Mouse (Mus musculus) MEL (cell line): ENCODE measurements at regions not wholly inside any gene's neighbourhood (a gene's known extent, or its start where the extent isn't known, plus 50 kb on each side); places are given as distances from the start of the nearest gene placed in this dataset.

Experiments
- DNase-seq: peaks from one replicate; pipeline ENCODE4 v3.0.0; 2011; ENCODE audit warnings: low read depth, low spot score
- H3K27ac ChIP-seq: 2 replicates; pipeline ENCODE4 v1.5.1; 2012; ENCODE audit warnings: low read depth, mild to moderate bottlenecking, control low read depth, low read length, moderate library complexity; ENCODE audit not compliant: control insufficient read depth
- H3K27me3 ChIP-seq, 2 experiments: fragments of 150-350 bp in 1 of 2; sonication (generic) in 1 of 2; 2 replicates each; pipeline ENCODE4 v1.6.1; 2012; ENCODE audit warnings: low read length in 2 of 2, mild to moderate bottlenecking in 2 of 2, improper control_type of control experiment in 1 of 2, moderate library complexity in 1 of 2; ENCODE audit not compliant: insufficient read depth in 2 of 2, control insufficient read depth in 1 of 2
- H3K36me3 ChIP-seq, 2 experiments: 2 replicates each; pipeline ENCODE4 v1.6.1; 2012 to 2014; ENCODE audit warnings: low read length in 2 of 2, improper control_type of control experiment in 1 of 2, inconsistent platforms in 1 of 2, mild to moderate bottlenecking in 1 of 2; ENCODE audit not compliant: insufficient read depth in 2 of 2, control insufficient read depth in 1 of 2
- H3K4me1 ChIP-seq, 2 experiments: fragments of 150-350 bp in 1 of 2; sonication (generic) in 1 of 2; 2 replicates each; pipeline ENCODE4 v1.6.1; 2012; ENCODE audit warnings: low read length in 2 of 2, improper control_type of control experiment in 1 of 2, mild to moderate bottlenecking in 1 of 2; ENCODE audit not compliant: insufficient read depth in 2 of 2, control insufficient read depth in 1 of 2
- H3K4me3 ChIP-seq, 2 experiments: fragments of 150-350 bp in 1 of 2; sonication (generic) in 1 of 2; 2 replicates each; pipeline ENCODE4 v1.5.1; 2012; ENCODE audit warnings: low read depth in 2 of 2, low read length in 2 of 2, mild to moderate bottlenecking in 2 of 2, moderate library complexity in 2 of 2, control low read depth in 1 of 2, improper control_type of control experiment in 1 of 2; ENCODE audit not compliant: control insufficient read depth in 1 of 2, insufficient read depth in 1 of 2
- H3K79me2 ChIP-seq: 2 replicates; pipeline ENCODE4 v1.6.1; 2012; ENCODE audit warnings: mild to moderate bottlenecking, low read length, moderate library complexity; ENCODE audit not compliant: control insufficient read depth, poor library complexity, insufficient read depth
- H3K9ac ChIP-seq: 2 replicates; pipeline ENCODE4 v1.6.1; 2012; ENCODE audit warnings: low read depth, mild to moderate bottlenecking, control low read depth, low read length, moderate library complexity; ENCODE audit not compliant: control insufficient read depth, poor library complexity, severe bottlenecking
- H3K9me3 ChIP-seq: fragments of 150-350 bp; sonication (generic); replicated peaks from 2 replicates; pipeline ENCODE4 v1.6.1; 2012; ENCODE audit warnings: mild to moderate bottlenecking, low read length, improper control_type of control experiment, moderate library complexity; ENCODE audit not compliant: insufficient read depth
- BHLHE40 ChIP-seq: IDR thresholded peaks from 2 replicates; pipeline ENCODE4 v1.6.1; 2012; ENCODE audit warnings: low read depth, mild to moderate bottlenecking, inconsistent platforms, low read length, improper control_type of control experiment, borderline replicate concordance
- CHD1 ChIP-seq: IDR thresholded peaks from 2 replicates; pipeline ENCODE4 v1.6.1; 2012; ENCODE audit warnings: low read depth, mild to moderate bottlenecking, inconsistent platforms, low read length, improper control_type of control experiment
- CHD2 ChIP-seq: IDR thresholded peaks from 2 replicates; pipeline ENCODE4 v1.6.1; 2011; ENCODE audit warnings: low read length, improper control_type of control experiment
- CTCF ChIP-seq, 3 experiments: IDR thresholded peaks in 2 of 3; conservative IDR thresholded peaks in 1 of 3; 2 replicates each; pipeline ENCODE4 v1.5.1; 2011 to 2012; ENCODE audit warnings: low read length in 3 of 3, low read depth in 2 of 3, mild to moderate bottlenecking in 2 of 3, improper control_type of control experiment in 1 of 3, inconsistent platforms in 1 of 3, mixed read lengths in 1 of 3, moderate library complexity in 1 of 3; ENCODE audit not compliant: control insufficient read depth in 1 of 3, insufficient read depth in 1 of 3, poor library complexity in 1 of 3, severe bottlenecking in 1 of 3
- E2F4 ChIP-seq: IDR thresholded peaks from 2 replicates; pipeline ENCODE4 v1.6.1; 2011; ENCODE audit warnings: low read depth, low read length, improper control_type of control experiment, borderline replicate concordance
- EP300 ChIP-seq, 2 experiments: IDR thresholded peaks; 2 replicates each; pipeline ENCODE4 v1.6.1; 2011; ENCODE audit warnings: improper control_type of control experiment in 2 of 2, low read length in 2 of 2, low read depth in 1 of 2, mild to moderate bottlenecking in 1 of 2
- GABPA ChIP-seq: IDR thresholded peaks from 2 replicates; pipeline ENCODE4 v1.6.1; 2012; ENCODE audit warnings: low read depth, mild to moderate bottlenecking, inconsistent platforms, low read length, improper control_type of control experiment, moderate library complexity
- HCFC1 ChIP-seq: IDR thresholded peaks from 2 replicates; pipeline ENCODE4 v1.6.1; 2012; ENCODE audit warnings: low read depth, mild to moderate bottlenecking, inconsistent platforms, low read length, improper control_type of control experiment, moderate library complexity
- JUND ChIP-seq: IDR thresholded peaks from 2 replicates; pipeline ENCODE4 v1.6.1; 2011; ENCODE audit warnings: low read depth, mild to moderate bottlenecking, improper control_type of control experiment, low read length
- KAT2A ChIP-seq: conservative IDR thresholded peaks from 2 replicates; pipeline ENCODE4 v1.6.1; 2012; ENCODE audit warnings: low read depth, low read length, improper control_type of control experiment, inconsistent platforms
- MAFK ChIP-seq: IDR thresholded peaks from 2 replicates; pipeline ENCODE4 v1.6.1; 2011; ENCODE audit warnings: low read depth, mild to moderate bottlenecking, low read length, improper control_type of control experiment, borderline replicate concordance
- MAX ChIP-seq: IDR thresholded peaks from 2 replicates; pipeline ENCODE4 v1.6.1; 2011; ENCODE audit warnings: low read length, improper control_type of control experiment
- MEF2A ChIP-seq: IDR thresholded peaks from 2 replicates; pipeline ENCODE4 v1.6.1; 2014; ENCODE audit warnings: low read depth, mild to moderate bottlenecking, inconsistent platforms, low read length, improper control_type of control experiment; ENCODE audit not compliant: poor library complexity, insufficient replicate concordance, severe bottlenecking; ENCODE audit errors: extremely low read depth
- MYB ChIP-seq: IDR thresholded peaks from 2 replicates; pipeline ENCODE4 v1.6.1; 2011; ENCODE audit warnings: mild to moderate bottlenecking, low read depth, low read length, improper control_type of control experiment
- POLR2A ChIP-seq, 2 experiments: IDR thresholded peaks; 2 replicates each; pipeline ENCODE4 v1.6.1; 2011 to 2012; ENCODE audit warnings: low read length in 2 of 2, mild to moderate bottlenecking in 2 of 2, control low read depth in 1 of 2, improper control_type of control experiment in 1 of 2, low read depth in 1 of 2, moderate library complexity in 1 of 2; ENCODE audit not compliant: control insufficient read depth in 1 of 2, insufficient read depth in 1 of 2, poor library complexity in 1 of 2
- POLR2AphosphoS5 ChIP-seq: IDR thresholded peaks from 2 replicates; pipeline ENCODE4 v1.6.1; 2012; ENCODE audit warnings: low read depth, borderline replicate concordance, mild to moderate bottlenecking, inconsistent platforms, low read length, moderate library complexity, mixed read lengths
- RAD21 ChIP-seq: IDR thresholded peaks from 2 replicates; pipeline ENCODE4 v1.6.1; 2011; ENCODE audit warnings: mild to moderate bottlenecking, low read depth, low read length, improper control_type of control experiment
- SMC3 ChIP-seq: IDR thresholded peaks from 2 replicates; pipeline ENCODE4 v1.6.1; 2011; ENCODE audit warnings: low read depth, low read length, improper control_type of control experiment
- TBP ChIP-seq: IDR thresholded peaks from 2 replicates; pipeline ENCODE4 v1.8.0; 2011; ENCODE audit warnings: low read depth, low read length, improper control_type of control experiment
- USF1 ChIP-seq: IDR thresholded peaks from 2 replicates; pipeline ENCODE4 v1.6.1; 2014; ENCODE audit warnings: low read depth, mild to moderate bottlenecking, inconsistent platforms, low read length, improper control_type of control experiment, moderate library complexity
- USF2 ChIP-seq, 2 experiments: IDR thresholded peaks; 2 replicates each; pipeline ENCODE4 v1.6.1; 2011 to 2012; ENCODE audit warnings: improper control_type of control experiment in 2 of 2, low read length in 2 of 2, borderline replicate concordance in 1 of 2, inconsistent platforms in 1 of 2, low read depth in 1 of 2, mild to moderate bottlenecking in 1 of 2; ENCODE audit not compliant: insufficient read depth in 1 of 2

DNA sequence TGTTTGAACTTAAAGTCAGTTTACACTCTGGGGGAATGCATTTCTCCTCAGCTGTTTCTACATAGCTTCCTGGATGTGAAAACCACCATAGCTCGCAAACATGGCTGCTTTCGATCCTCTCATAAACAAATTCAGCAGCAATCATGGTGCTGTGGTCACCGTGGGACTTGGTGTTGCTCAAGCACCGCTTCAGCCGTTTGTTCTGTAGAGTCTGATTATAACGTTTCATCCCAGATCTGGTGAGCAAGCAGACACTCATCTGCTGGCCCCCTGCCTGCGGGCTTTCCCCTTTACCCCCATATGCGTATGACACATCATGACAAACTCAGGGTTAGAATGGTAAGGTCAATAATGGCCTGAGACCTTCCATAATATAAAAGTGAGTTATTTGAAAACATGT, 170.3 kb upstream of the Dapk1 start:
- no peaks in the 10 kb centered on the region for H3K9me3 ChIP-seq
- no peaks in the 10 kb centered on the region for H3K4me1 ChIP-seq
- no peak overlapping the region for H3K4me3 ChIP-seq
- no peaks in the 10 kb centered on the region for H3K36me3 ChIP-seq
- no peak overlapping the region for H3K27ac ChIP-seq
- TF ChIP-seq USF1 (no peak), SMC3 (no peak), GABPA (no peak)
- no peak for DNase-seq
- no peaks in the 10 kb centered on the region for H3K79me2 ChIP-seq
- no peaks in the 10 kb centered on the region for H3K27me3 ChIP-seq
- no peak overlapping the region for H3K9ac ChIP-seq

DNA sequence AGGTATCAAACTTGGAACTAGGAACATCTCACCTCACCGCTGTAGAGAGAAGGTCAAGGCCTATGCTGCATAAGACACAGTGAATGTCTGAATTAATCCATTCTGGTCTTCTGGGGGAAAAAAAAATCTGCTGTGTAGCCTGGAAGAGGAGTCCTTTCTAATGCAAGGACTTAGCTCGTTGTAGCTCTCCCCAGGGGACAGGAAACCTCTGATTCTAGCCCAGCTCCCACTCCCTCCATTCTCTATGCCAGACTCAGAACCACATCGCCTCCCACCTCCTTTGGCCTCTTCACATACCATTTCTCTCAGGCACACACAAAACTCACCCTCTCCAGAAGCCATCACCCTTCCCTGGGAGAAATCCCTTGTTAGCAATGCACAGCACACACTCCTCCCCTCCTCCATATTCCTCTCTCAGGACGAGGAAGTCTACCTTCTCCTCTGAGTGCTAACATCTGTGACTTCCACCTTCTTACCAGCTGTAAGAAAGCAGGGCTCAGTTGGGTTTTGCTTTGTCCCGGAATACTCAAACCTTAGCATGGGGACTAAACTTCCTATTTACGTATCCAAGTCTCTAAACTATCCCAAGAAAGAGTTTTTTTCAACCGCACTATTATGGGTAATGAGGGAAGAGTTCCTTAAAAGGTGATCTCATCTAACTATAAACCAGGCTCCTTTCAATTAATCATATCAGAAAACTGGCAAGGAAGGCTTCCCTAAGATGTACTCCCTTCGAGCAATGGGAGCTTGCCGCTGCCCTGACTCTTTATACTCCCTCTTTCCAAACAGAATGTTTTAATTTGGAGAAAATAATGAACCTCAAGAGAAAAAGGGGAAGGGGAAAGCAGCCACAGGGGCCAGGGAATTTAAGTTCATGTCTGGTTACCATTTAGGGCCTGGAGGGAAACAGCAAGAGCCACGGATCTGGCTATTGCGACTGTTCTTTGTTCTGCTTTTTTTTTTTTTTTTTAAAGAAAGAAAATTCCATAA, 167.2 kb upstream of the Dapk1 start:
- H3K36me3 ChIP-seq: no peaks in the 10 kb centered on the region
- H3K79me2 ChIP-seq: no peaks in the 10 kb centered on the region
- H3K4me3 ChIP-seq: no peak overlapping the region
- H3K4me1 ChIP-seq: no peaks in the 10 kb centered on the region
- H3K27me3 ChIP-seq: no peaks in the 10 kb centered on the region
- no peaks in the 10 kb centered on the region for H3K9me3 ChIP-seq
- no peak overlapping the region for H3K9ac ChIP-seq
- no peak overlapping the region for H3K27ac ChIP-seq
- TF ChIP-seq POLR2A (IDR thresholded peaks at IDR 0.05; ENCODE audit: control insufficient read depth in 1 of 2, insufficient read depth in 1 of 2, low read depth in 1 of 2, low read length in 2 of 2, poor library complexity in 1 of 2) (no peak), HCFC1 (no peak), CTCF (IDR thresholded peaks at IDR 0.05 in 2 of 3, conservative IDR thresholded peaks at IDR 0.05 in 1 of 3; ENCODE audit: control insufficient read depth in 1 of 3, insufficient read depth in 1 of 3, low read depth in 2 of 3, low read length in 3 of 3, poor library complexity in 1 of 3, severe bottlenecking in 1 of 3) (no peak), KAT2A (no peak), E2F4 (no peak), POLR2AphosphoS5 (no peak), MAX (no peak), EP300 (IDR thresholded peaks at IDR 0.05; ENCODE audit: low read depth in 1 of 2, low read length in 2 of 2) (no peak)
- no peak for DNase-seq

DNA sequence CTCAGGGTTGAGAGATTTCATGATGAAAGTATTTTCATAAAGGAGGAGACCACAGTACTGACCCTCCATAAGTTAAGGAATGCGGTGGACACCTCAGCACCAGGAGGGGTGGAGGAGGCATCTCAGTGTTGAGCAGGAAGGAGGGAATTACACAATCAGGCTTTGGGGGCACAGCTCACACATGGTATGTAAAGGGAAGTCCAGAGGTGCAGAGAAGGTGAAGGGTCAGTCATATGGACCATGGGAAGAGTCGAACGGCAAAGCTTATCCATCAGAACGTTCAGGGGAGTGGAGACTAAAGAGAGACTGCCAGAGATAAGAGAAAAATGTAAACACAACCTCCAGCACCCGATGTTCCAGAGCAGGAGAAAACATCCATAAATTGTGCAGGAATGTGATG, 166.4 kb upstream of the Dapk1 start:
- Histone ChIP-seq H3K79me2 (no peaks in the 10 kb centered on the region), H3K27me3 (no peaks in the 10 kb centered on the region), H3K4me3 (no peak overlapping the region), H3K4me1 (no peaks in the 10 kb centered on the region), H3K9ac (no peak overlapping the region), H3K27ac (no peak overlapping the region), H3K9me3 (no peaks in the 10 kb centered on the region), H3K36me3 (no peaks in the 10 kb centered on the region)
- DNase-seq: no peak
- no peak for TF ChIP-seq USF1
- TF ChIP-seq BHLHE40: no peak
- no peak for TF ChIP-seq MAX
- no peak for TF ChIP-seq E2F4
- TF ChIP-seq SMC3: no peak
- TF ChIP-seq MYB: no peak
- no peak for TF ChIP-seq USF2 (IDR thresholded peaks at IDR 0.05; ENCODE audit: borderline replicate concordance in 1 of 2, insufficient read depth in 1 of 2, low read depth in 1 of 2, low read length in 2 of 2)
- TF ChIP-seq MAFK: no peak
- no peak for TF ChIP-seq JUND
- TF ChIP-seq RAD21: no peak
- no peak for TF ChIP-seq CHD1
- TF ChIP-seq TBP: no peak
- TF ChIP-seq HCFC1: no peak
- no peak for TF ChIP-seq CHD2
- no peak for TF ChIP-seq KAT2A
- TF ChIP-seq MEF2A: no peak
